Mouse (Mus musculus): ENCODE results near the gene Prtn3.

Gene Prtn3

DNA sequence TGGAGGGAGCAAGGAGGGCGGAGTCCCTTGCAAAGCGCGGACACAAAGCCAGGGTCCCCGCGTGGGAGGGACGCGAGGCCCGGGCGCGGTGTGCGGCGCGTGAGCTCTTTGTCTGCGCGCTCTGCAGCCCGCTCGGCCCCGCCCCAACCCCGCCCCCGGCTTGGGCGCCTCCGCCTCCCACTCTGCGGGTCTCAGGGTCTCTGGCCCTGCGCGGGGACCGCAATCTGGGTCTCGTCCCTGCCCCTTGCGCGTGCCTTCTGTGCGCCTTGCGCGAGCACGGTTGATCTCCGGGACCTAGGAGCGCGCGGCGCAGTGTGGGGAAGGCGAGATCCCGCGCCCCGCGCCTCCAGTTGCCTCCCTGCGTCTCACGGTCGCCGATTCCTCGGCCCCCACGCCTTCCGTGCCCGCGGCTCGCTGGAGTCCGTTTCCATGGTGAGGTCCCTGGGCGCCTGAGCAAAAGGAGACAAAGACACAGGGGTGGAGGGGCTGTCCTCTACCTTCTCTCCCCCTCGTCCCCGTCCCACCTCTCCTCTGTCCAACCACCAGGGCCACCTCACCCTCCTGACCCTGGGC is at the start of gene Prtn3, which contains the start of gene Plppr3:
Gene Prtn3 (plus strand): TSS at position 187 of the 573 bp plus-strand sequence.
Gene Plppr3 (minus strand): TSS at position 345 of the 573 bp plus-strand sequence.
- DNase-seq (ENCODE audit: low spot score), result no peak

DNA sequence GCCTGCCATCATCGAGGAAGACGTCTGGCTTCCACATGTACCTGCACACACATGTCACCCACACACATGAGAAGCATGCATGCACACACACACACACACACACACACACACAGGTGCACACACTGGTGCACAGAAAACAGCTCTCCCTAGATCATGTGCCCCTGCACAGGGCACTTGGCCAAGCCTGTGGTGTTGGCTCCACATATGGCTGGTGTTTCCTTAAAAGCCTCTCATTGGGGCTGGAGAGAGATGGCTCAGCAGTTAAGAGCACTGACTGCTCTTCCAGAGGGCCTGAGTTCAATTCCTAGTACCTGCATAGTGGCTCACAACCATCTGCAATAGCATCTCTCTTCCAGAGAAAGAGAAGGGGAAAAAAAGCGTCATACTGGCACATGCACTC is 42.7 kb upstream of the Prtn3 start:
- no peak for DNase-seq (ENCODE audit: low spot score)

DNA sequence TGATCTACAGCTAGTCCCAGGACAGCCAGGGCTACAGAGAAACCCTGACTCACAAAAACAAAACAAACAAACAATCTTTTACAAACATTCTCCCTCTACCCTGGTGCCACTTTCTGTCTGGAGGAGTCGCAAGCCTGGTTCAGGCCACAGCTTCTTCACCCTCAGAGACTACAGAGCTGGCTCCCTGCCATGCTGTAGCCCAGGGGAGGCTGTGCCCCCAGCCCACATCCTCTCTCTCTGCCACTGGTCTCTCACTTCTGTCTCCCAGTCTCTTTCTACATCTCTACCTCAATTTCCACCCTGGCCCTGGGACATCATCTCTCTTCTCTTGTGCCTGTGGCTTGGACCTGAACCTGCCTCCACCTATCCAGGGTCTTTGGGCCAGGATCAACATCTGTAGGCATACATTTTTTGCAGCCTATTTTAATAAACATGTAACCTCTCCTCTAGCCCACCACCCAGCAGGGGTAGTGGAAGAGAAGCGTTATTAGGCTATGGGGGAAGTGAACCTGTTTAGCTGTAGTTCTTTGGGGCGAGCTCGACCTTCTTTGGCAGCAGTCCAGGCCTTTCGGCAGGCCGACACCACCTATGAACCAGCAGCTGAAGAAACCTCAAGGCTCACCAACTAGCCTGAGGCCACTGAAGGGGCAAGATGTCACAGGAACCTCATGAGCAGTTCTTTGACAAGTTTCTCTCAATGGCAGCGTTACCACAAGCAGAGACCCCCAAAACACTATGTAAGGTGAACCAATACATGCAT is 42.1 kb upstream of the Prtn3 start:
- DNase-seq (ENCODE audit: low spot score), result no peak

DNA sequence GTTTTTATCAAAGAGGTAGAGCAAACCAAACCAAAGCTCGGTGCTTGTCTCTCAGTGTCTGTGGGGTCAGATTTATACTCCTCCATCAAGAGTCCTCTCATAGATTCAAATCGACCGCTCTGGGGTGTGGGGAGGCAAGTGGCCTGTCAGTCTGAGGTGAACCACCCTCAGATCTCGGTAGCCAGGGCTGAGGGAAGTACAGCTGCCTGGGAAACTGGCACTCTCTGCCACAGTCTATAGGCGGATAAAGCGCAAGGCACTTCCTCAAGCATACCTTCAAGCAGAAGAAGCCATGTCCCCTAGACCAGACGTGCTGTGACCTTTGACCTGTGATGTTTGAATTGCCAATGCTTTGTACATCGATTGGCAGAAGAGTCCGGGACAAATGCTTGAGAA is 41.5 kb upstream of the Prtn3 start:
- no peak for DNase-seq (ENCODE audit: low spot score)

DNA sequence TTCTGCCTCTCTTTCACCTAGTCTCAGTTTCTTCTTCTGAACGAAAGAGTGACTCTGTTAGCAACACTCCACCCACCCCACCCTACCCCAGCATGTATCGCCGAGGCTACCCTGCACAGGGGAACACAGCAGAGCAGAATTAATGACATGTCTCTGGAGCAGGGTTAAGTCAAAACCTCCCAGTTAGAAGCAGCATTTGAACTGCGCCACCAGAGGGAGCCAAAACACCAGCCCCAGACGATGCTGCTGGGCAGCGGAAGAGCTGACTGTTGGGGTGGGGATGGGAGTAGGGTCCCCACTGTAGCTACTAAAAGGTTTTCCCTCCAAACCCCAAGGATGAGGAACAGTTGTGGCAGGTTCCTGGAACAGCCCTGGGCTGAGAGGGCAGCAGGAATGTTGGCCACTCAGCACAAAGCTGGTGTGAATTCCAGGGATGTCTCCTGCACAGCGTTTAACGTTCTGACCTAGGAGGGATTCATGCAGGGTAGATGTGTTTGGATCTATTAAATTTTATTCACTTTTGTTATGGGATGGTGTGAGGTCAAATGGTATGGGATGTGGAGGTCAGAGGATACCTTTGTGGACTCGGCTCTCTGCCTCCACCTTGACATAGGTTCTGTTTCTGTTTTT is 39.4 kb upstream of the Prtn3 start:
- DNase-seq (ENCODE audit: low spot score), result no peak

DNA sequence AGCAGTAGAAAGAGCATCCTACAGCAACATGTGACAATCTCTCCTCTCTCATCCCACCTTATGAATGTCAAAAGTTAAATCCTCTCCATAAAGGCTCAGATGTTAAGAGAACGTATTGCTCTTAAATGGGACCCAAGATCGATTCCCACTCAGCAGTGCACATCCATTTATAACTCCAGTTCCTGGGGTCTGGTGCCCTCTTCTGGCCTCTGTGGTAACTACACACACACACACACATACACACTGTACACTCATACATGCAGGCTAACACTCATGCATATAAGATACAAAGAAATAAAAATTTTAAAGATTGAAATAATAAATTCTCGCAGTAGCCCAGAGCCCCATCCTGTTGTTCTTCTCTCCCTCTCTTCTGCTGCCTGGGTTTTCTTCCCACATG is 37.4 kb upstream of the Prtn3 start:
- DNase-seq (ENCODE audit: low spot score), result no peak

DNA sequence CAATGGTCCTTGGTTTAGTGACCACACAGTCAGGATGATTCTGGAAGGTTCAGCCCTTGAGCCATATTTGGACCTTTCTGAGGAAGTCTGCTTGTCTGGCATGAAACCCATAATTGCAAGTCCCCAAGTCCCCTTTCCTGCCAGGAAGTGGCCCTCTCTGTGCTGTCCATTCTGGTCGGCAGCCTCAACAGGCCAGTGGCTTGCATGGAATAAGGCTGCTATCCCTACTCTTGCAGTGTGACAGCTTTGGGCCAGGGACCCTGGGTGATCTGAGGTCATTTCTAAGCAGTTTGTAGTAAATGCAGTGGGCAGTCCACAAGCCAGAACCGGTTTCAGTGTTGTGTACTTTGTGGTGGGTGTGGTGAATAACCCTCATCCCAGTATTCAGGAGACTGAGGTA is 36.1 kb upstream of the Prtn3 start:
- DNase-seq (ENCODE audit: low spot score), result no peak

DNA sequence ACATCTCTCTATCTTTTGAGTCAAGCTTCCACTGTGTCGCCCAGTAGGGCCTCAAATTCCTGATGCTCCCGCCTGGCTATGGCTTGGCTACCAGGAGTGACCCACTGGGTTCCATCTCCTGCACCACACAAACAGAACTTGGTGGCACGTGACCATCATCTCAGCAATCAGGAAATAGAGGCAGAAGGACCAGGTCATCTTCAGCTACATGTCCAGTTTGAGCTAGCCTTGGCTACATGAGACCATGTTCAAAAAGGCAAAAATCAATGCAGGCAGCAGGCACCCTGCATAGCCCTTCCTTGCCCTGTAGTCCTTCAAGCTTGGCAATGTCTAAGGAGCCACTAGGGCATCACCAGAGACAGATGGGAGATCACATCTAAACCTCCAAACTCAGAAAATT is 34.2 kb upstream of the Prtn3 start:
- no peak for DNase-seq (ENCODE audit: low spot score)

DNA sequence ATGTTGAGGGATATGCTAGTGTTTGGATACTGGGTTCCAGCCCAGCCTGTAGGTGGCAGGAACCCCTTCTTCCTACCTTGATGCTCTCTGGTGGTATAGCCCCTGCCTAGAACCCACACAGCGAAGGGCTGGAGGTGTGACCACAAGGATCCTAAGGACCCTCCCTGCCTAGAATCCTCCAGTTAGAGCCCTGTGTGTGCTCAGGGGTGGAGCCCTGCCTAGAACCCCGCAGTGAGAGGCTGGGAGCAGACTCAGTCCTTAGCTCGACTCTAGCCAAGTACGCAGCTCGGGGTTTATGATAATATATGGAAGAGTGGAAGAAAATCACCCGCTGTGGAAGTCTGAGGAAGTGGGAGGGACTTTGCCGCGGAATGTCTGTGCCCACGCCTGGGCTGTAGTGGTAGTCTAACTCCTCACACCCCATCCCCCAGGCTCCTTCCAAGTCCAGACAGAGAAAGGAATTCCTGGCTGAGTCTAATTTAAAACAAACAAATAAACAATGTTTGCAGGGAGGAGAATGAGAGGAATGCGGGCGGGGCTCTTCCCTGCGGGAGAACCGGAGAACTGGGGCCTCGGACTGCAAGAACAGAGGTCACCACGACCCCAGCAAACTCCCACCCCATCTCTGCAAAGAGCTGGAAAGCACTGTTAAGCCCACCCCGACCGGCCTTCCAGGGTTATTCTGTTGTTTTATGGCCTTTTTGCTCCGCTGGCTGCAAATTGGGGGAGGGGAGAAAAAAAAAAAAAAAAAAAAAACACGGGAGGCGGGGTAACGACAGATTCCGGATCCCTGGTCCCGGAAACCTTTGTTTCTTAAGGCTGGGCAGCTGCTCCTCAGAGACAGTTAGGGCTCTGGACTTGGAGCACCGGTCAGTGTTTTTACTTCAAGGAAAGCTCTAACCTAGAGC is 33.4 kb upstream of the Prtn3 start:
- no peak for DNase-seq (ENCODE audit: low spot score)

DNA sequence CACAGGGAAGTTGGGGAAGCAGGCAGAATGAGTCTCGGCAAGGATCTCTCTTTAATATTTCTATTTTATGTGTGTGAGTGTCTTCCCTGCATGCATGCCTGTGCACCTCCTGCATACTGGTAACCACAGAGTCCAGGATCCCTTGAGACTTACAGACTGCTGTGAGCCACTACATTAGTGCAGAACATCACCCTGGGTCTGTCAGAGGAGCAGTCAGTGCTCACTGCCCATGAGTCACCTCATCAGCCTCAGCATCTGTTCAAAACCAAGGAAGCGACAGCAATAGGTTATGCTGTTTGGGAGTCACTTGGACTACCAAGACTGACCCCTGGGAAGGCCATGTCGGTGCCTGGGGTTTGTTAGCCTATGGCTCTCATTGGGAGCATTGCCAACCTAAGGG is 32.0 kb upstream of the Prtn3 start:
- no peak for DNase-seq (ENCODE audit: low spot score)

DNA sequence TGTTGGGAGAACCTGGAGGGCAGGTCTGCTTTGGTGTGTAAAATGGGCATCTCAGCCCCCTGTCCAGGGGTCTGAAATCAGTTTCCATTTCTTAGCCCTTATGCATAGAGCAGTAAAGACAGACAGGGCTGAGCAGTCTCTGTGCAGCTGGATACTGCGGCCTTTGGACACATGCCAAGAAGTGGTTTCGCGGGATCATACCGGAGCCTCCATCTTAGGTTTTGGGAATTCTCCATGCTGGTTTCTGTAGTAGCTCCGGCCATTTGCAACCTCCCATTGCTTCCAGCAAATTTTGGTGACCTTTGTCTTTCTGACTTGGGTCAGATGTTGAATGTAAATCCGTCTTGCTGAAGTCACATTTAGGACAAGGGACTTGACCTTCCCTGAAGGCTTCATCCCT is 30.8 kb upstream of the Prtn3 start:
- no peak for DNase-seq (ENCODE audit: low spot score)

DNA sequence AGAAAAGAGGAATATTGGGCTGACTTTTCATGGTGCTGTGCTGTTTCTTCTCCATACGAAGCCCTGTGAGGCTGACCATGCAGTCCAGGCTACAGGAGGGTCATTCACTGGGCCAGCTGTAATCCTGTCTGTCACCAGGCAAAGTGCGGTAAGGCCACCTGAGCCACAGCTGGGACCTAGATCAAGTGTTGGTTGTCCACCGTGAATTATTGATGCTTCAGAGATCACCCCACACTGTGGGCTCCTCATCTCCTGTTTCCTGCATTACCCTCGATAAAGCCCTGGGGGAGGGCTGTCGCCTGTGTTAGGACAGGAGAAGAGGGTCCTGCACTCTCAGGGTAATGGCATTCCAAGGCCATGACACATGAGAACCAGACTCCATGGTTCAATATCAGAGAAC is 27.7 kb upstream of the Prtn3 start:
- no peak for DNase-seq (ENCODE audit: low spot score)

DNA sequence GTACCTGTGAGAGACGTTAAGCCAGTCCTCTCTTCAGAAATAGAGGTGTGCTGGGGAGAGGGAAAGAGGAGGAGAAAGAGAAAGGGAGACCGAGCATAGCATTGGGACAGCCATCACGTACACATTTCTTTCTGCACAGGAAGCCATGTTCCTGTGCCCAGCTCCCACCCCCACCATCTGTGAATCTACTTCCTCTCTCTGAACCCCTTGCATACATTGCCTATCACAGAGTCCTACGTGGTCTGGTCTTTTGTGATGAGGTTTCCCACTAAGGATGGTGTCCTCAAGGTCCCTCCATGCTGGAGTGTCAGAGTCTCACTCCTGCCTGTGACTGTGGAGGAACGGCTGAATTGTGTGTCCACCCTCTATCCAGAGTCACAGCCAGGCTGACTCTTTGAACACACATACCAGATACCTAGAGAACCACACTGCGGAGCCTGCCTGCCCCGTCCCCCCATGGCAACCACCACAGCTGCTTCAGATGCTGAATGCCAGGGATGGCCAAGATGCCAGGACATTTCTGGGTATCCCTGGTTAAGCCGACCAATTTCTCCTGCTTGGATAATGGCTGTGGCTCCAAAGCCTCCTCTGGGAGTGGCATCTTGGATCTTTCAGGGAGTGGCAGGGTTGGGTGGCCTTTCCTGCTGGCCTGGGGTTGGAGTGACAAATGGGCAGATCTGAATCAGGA is 24.2 kb upstream of the Prtn3 start:
- no peak for DNase-seq (ENCODE audit: low spot score)

DNA sequence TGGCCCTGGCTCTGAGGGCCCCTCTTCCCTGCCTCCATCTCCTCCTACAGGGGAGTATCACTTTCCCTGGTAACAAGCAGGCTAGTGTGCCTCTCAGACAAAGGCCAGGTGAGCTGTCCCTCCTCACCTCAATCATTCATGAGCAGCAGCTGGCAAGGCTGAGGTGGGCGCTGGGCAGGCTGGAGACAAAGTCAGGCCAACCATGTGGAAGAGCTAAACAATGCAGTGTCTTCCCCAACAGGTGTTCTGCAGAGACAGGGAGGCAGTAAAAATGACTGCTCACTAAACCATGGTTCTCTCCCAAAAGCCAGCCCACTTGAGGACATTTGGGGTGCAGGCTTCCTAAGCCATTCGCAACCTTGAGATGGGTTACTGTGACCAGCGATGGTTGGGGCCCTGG is 22.6 kb upstream of the Prtn3 start:
- no peak for DNase-seq (ENCODE audit: low spot score)

DNA sequence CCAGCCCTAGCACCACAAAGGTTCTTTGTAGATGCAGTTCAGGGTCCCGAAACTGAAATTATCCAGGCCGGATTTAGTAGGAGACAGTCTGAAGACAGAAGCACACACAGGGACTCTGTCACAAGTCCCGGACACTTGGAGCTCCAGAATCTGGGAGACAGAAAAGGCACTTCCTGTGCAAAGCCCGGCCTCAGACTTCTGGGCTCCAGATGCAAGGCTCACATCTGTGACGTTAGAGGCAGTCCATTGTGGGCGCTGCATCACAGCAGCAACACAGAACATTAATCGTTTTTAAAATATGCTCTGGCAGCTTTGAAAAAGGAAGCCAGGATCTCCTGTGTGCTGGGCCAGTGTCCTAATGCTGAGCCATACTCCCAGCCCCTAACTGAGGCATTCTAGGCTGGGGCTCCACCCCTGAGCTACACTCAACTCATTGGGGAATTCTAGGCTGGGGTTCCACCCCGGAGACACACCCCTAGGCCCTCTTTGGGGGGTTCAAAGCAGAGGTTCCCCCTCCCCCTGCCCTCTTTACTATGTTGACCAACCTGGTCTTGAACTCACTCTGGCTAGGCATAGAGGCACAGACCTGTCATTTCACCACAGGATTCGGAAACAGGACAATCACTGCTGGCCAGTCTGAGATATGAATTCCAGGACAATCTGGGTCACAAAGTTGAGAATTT is 22.0 kb upstream of the Prtn3 start:
- no peak for DNase-seq (ENCODE audit: low spot score)

DNA sequence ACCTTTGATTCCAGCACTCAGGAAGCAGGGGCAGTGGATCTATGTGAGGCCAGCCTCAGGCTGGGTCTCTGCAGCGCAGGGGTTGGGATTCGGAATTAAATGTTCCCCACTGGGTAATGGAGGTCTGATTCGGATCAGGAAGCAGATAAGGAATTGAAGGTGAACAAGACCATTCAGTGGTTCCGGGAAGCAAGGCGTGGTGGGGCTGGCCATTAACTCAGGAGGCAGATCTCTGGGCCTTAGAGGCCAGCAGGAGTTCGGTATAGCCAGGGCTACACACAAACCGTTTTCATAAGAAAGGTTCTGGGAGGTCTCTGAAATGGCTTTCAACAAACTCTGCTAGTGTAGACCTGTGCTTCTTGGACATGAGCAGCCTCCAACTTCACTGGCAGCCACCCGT is 21.4 kb upstream of the Prtn3 start:
- DNase-seq (ENCODE audit: low spot score), result no peak

DNA sequence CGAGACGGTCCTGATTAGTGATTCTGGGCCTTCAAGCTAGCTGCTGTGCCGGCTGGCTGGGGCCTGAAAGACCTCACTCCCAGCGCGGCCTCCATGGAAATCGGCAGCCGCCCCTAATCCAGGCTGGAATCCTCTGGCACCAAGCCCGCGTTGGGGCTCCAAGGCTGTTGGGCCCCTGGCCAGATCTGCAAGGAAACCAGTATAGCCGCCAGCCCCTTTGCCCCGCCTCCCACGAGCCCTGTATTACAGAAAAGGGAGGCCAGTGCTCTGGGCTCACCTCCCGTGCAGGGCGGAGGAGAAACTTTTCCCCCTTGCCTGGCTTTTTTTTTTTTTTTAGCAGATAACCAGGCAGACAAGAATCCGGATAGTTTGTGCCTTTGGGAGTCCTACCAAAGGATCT is 20.9 kb upstream of the Prtn3 start:
- peak; percentile 94 for DNase-seq (ENCODE audit: low spot score)

DNA sequence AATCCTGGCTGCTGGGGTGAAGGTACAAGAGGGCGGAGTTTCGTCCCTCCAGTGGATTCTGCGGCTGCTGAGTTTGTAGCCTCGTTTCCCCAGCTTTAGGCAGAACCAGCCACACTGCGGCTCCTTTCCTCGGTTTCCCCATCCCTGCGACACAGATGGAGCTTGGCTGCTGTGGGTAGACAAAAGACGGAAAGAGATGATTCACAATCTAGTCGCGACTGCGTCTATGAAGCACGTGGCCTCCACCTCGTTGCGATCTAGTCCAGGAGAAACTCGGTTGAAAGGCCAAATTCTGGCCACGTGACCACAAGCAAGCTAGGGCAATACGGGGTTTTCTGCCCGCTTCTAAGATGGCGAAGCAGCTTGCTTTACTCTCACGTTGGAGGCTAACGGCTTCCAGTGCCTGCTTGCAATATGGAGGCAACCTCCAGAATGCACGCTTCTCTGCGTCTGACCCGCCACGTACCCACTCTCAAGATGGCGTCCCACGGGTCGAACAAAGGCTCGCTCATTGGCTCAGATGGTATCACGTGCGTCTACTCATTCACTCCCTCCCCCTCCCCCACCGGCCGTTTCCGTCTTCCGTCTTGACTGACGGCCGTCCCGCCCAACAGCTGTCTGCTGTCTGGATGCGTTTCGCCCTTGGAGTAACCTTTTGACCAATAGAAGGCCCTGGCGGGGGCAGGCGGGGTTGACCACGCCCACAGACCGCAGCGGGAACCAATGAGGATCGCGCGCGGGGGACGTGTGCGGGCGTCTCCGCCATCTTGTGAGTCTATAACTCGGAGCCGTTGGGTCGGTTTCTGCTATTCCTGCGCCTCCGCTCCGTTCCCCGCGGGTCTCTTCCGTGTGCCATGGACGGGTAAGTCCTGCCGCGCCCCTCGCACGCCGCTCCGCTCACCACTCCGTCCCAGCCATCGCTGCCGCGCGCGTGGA is 20.1 kb upstream of the Prtn3 start, which contains the start of gene Ptbp1:
Gene Ptbp1 (plus strand): TSS at position 568 of the 936 bp plus-strand sequence.
- DNase-seq (ENCODE audit: low spot score), result peak; percentile 96

DNA sequence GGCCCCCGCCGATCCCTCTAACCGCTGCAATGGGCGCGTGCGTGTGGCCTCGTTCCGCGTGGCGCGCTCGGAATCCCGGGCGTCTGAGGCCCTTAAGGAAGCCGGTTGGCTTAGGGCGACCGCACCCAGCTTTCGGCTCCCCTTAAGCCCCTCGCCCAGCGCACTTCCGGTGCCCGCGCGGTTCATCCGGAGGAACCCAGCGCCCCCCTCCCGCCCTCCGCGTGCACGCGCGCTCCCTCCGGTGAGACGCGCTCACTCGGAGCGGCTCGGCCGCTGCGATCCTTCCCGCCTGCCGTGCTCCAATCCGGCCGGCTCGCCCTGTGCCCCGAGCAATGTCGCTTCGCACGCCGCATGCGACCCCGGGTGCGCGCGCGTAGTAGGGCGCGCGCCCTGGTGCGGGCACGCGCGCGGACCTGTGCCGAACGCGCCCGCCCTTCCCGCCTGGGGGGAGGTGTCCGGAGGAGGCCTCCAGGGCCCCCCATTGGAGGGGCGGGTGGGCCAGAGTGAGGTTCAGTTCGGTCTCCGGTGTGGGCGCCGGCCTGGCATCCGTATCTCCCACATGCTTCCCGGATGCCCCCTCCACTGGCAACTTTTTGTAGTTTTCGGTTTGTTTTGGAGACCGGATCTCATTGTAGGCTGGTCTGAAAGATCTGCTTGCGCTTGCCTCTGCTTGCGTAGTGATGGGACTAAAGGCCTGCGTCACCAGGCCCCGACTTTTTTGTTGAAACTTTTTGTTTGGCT is 19.3 kb upstream of the Prtn3 start:
- no peak for DNase-seq (ENCODE audit: low spot score)

All from urinary bladder, postnatal 10 days (tissue).